Mouse (Mus musculus) left cerebral cortex, adult 11 months (tissue): Measurements from ENCODE around the gene Catsperg1.
"Not testable (repeated sequence)": the region's sequence is repeated elsewhere in the genome, so short reads cannot be mapped to it uniquely, and the experiment has no call there.

Experiments
- DNase-seq: peaks from one replicate; pipeline ENCODE4 v3.0.0; 2022; ENCODE audit warnings: low spot score

Catsperg1 gene

GRCm38 (mm10) chr7:29230560-29230959 lies 16.7 kb upstream of the Catsperg1 start:
- DNase-seq: no peak

- no peak for DNase-seq
These were observed 14.4 kb upstream of the Catsperg1 start for GRCm38 (mm10) chr7:29228202-29228601.

DNA sequence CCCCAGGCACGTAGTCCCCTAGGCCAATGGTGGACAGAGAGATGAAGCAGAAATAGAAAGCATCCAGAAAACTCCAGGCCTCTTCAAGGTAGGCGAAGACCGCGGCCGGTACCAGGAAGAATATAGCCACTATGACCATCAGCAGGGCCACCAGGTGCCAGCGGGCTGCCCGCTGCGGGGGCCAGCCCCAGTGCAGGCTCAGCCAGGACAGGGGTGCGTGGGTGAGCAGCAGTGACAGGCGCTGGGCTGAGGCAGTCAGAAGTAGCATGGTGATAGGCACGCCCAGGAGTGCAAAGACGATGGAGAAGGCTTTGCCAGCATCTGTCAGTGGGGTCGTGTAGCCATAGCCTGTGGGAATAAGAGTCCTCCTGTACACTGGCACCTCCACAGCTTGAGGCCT lies 11.7 kb upstream of the Catsperg1 start:
- DNase-seq: no peak

DNA sequence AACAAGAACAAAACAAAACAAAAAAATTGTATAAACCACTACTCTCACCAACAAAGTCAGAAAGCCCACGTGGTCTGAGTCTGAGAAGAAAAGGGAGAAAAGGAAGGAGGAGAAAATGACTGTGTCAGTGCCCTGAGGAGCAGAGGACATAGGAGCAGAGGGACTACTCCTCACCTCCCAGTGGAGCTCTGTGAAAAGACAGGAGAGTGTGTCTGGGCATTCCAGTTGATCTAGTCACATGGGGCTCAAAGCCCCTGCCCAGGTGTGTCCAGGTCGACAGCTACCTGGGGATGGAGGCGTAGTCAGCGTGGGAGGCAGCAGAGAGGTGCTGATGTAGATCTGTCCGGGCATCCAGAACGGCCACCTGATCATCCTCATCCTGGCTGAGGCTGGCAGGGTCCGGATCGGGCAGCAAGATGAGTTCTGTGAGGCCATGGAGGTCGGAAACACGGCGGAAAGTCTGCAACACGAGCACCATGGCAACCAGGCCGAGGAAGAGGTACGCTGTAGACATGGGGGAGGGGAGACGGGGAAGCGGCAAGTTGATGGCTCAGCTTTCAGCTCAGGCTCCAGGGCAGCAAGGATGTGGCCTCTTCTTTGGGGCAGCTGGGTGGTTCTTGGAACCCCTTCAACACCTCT lies 11.0 kb upstream of the Catsperg1 start:
- no peak for DNase-seq

- DNase-seq: no peak
These were observed 1.0 kb upstream of the Catsperg1 start for GRCm38 (mm10) chr7:29214846-29215245.

GRCm38 (mm10) chr7:29214236-29214635 lies 401 bp upstream of the Catsperg1 start:
- DNase-seq: no peak

- not testable (repeated sequence) for DNase-seq
These were observed 867 bp downstream of the Catsperg1 start for GRCm38 (mm10) chr7:29212775-29213560.

DNA sequence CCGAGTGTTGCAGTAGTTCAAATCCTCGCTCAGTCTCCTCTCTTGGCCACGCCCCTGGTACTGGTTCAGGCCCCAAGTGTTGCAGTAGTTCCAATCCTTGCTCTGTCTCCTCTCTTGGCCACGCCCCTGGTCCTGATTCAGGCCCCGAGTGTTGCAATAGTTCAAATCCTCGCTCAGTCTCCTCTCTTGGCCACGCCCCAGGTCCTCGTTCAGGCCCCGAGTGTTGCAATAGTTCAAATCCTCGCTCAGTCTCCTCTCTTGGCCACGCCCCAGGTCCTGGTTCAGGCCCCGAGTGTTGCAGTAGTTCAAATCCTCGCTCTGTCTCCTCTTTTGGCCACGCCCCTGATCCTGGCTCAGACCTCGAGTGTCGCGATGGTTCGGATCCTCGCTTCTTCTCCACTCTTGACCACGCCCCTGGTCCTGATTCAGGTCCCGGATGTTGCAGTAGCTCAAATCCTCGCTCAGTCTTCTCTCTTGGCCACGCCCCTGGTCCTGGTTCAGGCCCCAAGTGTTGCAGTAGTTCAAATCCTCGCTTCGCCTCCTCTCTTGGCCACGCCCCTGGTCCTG lies 1.6 kb downstream of the Catsperg1 start:
- no peak for DNase-seq

DNA sequence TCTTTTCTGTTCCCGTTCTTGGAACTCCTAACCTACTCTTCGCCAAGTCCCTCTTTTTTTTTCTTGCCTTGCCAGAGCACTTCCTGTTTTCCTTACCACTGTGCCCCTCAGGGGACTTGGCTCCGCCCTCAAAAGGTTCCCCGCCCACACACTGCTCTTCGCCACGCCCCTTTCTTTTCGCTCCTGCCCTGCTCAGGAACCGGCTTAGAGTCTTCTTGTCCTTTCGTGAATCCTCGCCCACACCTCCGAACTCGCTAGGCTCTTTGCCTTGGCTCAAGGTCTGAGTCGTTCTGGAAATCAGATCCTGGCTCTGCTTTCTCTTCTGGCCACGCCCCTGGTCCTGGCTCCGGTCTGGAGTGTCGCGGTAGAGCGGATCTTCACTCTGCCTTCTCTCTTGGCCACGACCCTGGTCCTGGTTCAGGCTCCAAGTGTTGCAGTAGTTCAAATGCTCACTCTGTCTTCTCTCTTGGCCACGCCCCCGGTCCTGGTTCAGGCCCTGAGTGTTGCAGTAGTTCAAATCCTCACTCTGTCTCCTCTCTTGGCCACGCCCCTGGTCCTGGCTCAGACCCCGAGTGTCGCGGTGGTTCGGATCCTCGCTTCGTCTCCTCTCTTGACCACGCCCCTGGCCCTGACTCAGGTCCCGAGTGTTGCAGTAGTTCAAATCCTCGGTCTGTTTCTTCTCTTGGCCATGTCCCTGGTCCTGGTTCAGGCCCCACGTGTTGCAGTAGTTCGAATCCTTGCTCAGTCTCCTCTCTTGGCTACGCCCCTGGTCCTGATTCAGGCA lies 2.2 kb downstream of the Catsperg1 start:
- peak; percentile 51 for DNase-seq

- DNase-seq: not testable (repeated sequence)
These were observed 2.8 kb downstream of the Catsperg1 start for GRCm38 (mm10) chr7:29211013-29211412.

- DNase-seq: no peak
These were observed 11.3 kb downstream of the Catsperg1 start for GRCm38 (mm10) chr7:29202577-29202976.

DNA sequence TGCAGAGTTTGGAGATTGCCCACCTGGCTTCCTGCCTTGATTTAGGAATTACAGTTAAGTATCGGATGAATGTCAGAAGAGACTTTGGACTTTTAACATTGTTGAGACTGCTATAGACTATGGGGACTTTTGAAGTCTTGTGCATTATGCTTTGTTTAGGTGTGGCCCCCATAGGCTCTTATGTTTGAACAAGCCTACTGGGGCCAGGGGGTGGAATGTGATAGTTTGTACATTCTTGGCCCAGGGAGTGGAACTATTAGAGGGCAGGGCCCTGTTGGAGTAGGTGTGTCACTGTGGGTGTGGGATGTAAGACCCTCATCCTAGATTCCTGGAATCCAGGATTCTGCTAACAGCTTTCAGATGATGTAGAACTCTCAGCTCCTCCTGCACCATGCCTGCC lies 19.6 kb downstream of the Catsperg1 start:
- not testable (repeated sequence) for DNase-seq

GRCm38 (mm10) chr7:29181323-29181722 lies 32.5 kb downstream of the Catsperg1 start:
- not testable (repeated sequence) for DNase-seq

GRCm38 (mm10) chr7:29180854-29181236 lies 33.0 kb downstream of the Catsperg1 start:
- no peak for DNase-seq

GRCm38 (mm10) chr7:29180077-29180853 lies 33.6 kb downstream of the Catsperg1 start, which contains the start of gene Psmd8:
Psmd8 (minus strand) TSS chr7:29180701.
- peak; percentile 96 for DNase-seq

GRCm38 (mm10) chr7:29179323-29179722 lies 34.5 kb downstream of the Catsperg1 start:
- no peak for DNase-seq

GRCm38 (mm10) chr7:29178106-29178505 lies 35.7 kb downstream of the Catsperg1 start:
- no peak for DNase-seq

- DNase-seq: no peak
These were observed 41.3 kb downstream of the Catsperg1 start for GRCm38 (mm10) chr7:29172390-29173016.

GRCm38 (mm10) chr7:29171562-29172097 lies 42.2 kb downstream of the Catsperg1 start:
- DNase-seq: no peak

- no peak for DNase-seq
These were observed 42.9 kb downstream of the Catsperg1 start for GRCm38 (mm10) chr7:29170755-29171561.
